Mouse (Mus musculus) liver, adult 2 months (tissue): ENCODE results near the gene Mus81. TPM values are rescaled to one million over a fixed set of nuclear protein-coding genes. Genes with fewer than 3 reads are reported as not detected.

ENCODE experiments used
- DNase-seq: peaks from one replicate; pipeline ENCODE4 v3.0.0-alpha.2; 2011; ENCODE audit warnings: low read depth, low spot score; ENCODE audit errors: extremely low read depth
- H3K27ac ChIP-seq: fragments of 200-500 bp; replicated peaks from 2 replicates; pipeline ENCODE4 v1.5.1; 2012; ENCODE audit warnings: low read depth, mild to moderate bottlenecking, control low read depth, inconsistent platforms, low read length; ENCODE audit not compliant: insufficient read depth
- H3K27me3 ChIP-seq: fragments of 200-500 bp; 2 replicates; pipeline ENCODE4 v1.6.1; 2012; ENCODE audit warnings: mild to moderate bottlenecking, moderate library complexity, low read length, inconsistent platforms; ENCODE audit not compliant: control insufficient read depth, insufficient read depth
- H3K36me3 ChIP-seq: fragments of 200-500 bp; 2 replicates; pipeline ENCODE4 v1.6.1; 2012; ENCODE audit warnings: low read length, inconsistent platforms; ENCODE audit not compliant: control insufficient read depth, insufficient read depth
- H3K4me1 ChIP-seq: fragments of 200-500 bp; 2 replicates; pipeline ENCODE4 v1.6.1; 2011; ENCODE audit warnings: low read length; ENCODE audit not compliant: control insufficient read depth, insufficient read depth
- H3K4me3 ChIP-seq: fragments of 200-500 bp; 2 replicates; pipeline ENCODE4 v1.5.1; 2011; ENCODE audit warnings: low read depth, mild to moderate bottlenecking, control low read depth, low read length, moderate library complexity; ENCODE audit not compliant: insufficient read depth
- H3K79me2 ChIP-seq: fragments of 200-500 bp; 2 replicates; pipeline ENCODE4 v1.6.1; 2012; ENCODE audit warnings: inconsistent platforms, mild to moderate bottlenecking, low read length, moderate library complexity; ENCODE audit not compliant: control insufficient read depth, insufficient read depth
- H3K9ac ChIP-seq: fragments of 200-500 bp; 2 replicates; pipeline ENCODE4 v1.6.1; 2012; ENCODE audit warnings: low read depth, mild to moderate bottlenecking, control low read depth, inconsistent platforms, low read length
- CTCF ChIP-seq: fragments of 200-500 bp; IDR thresholded peaks from 2 replicates; pipeline ENCODE4 v1.5.1; 2011; ENCODE audit warnings: low read depth, low read length, control low read depth
- POLR2A ChIP-seq: fragments of 200-500 bp; IDR thresholded peaks from 2 replicates; pipeline ENCODE4 v1.6.1; 2011; ENCODE audit warnings: low read length, control low read depth; ENCODE audit not compliant: insufficient read depth; ENCODE audit errors: extremely low read depth
- WGBS: fragments of 180-500 bp; shearing (Covaris S2); methylation state at CpG from one replicate; pipeline ENCODE4 v1.1.7; 2018; 5-methylcytosine and 5-hydroxymethylcytosine counted together
- polyA plus RNA-seq: library from polyadenylated mRNA; depleted of rRNA; stranded (reverse); fragments of >200 nt; gene quantifications from 2 replicates; pipeline ENCODE4 v1.2.3, GENCODE M21; 2012; rRNA removed
- total RNA-seq: library from RNA; depleted of rRNA; stranded (reverse); fragments of >200 nt; gene quantifications from 2 replicates; pipeline ENCODE4 v1.2.3, GENCODE M21; 2014; rRNA removed

The Mus81 gene
- total RNA-seq, result 8.1 and 10.9 TPM in 2 replicates
- polyA plus RNA-seq, result 21.2 and 22.9 TPM in 2 replicates

GRCm38 (mm10) chr19:5487768-5488550 lies at the start of gene Mus81:
Gene Mus81 (minus strand): TSS chr19:5488402.
- Histone ChIP-seq H3K79me2 (peaks cover 4% of the 10 kb centered on the region; the same call in 1 of the 2 replicates), H3K27ac (peak within 1 kb of the TSS; percentile 95), H3K9ac (peak within 1 kb of the TSS; percentile 76), H3K4me1 (peaks cover 7% of the 10 kb centered on the region; the same call in 1 of the 2 replicates), H3K27me3 (no peaks in the 10 kb centered on the region), H3K36me3 (peaks cover 4% of the 10 kb centered on the region; the same call in 1 of the 2 replicates), H3K4me3 (peak within 1 kb of the TSS; percentile 66)
- under 1% methylated on average over 39 of the region's 39 CpGs for WGBS
- peak; percentile 91 for TF ChIP-seq CTCF
- peak; percentile 57; the same call in 1 of the 2 replicates for TF ChIP-seq POLR2A
- DNase-seq, result peak; percentile 92

DNA sequence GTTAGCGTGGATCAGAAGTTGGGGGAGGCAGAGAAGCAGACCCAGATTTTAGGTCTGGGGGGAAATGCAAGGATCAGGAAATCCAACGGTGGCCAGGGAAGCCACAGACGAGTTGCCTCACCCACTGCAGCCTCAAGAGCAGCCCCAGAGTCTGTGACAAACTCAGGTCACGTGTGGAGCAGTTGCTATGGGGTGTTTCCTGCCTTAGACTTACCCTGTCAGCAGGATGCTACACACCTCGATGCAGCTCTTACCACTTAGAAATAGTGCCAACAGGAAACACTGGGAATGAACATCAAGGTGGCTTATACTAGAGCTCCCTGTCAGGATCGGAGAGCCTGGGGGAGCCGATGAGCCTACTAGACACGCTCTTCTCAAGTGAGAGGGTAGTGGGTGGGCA lies 44.3 kb upstream of the Mus81 start:
- Histone ChIP-seq H3K79me2 (0 out of 2 replicates have a peak, but pooled peaks cover 3% of the 10 kb centered on the region), H3K9ac (no peak overlapping the region), H3K4me3 (no peak overlapping the region), H3K27me3 (no peaks in the 10 kb centered on the region), H3K27ac (no peak overlapping the region), H3K36me3 (no peaks in the 10 kb centered on the region), H3K4me1 (peaks cover 3% of the 10 kb centered on the region; the same call in 1 of the 2 replicates)
- 79% methylated on average over 8 of the region's 8 CpGs for WGBS
- DNase-seq, result no peak
- TF ChIP-seq CTCF (no peak), POLR2A (no peak)

- H3K79me2 ChIP-seq, result 0 out of 2 replicates have a peak, but pooled peaks cover 3% of the 10 kb centered on the region
- H3K4me1 ChIP-seq, result peaks cover 3% of the 10 kb centered on the region; the same call in 1 of the 2 replicates
- no peaks in the 10 kb centered on the region for H3K36me3 ChIP-seq
- no peaks in the 10 kb centered on the region for H3K27me3 ChIP-seq
- no peak for DNase-seq
- H3K4me3 ChIP-seq, result no peak overlapping the region
- TF ChIP-seq POLR2A (no peak), CTCF (no peak)
- 46% methylated on average over 7 of the region's 7 CpGs for WGBS
- no peak overlapping the region for H3K9ac ChIP-seq
- H3K27ac ChIP-seq, result no peak overlapping the region
Measured at GRCm38 (mm10) chr19:5530138-5530524, 41.9 kb upstream of the Mus81 start.

DNA sequence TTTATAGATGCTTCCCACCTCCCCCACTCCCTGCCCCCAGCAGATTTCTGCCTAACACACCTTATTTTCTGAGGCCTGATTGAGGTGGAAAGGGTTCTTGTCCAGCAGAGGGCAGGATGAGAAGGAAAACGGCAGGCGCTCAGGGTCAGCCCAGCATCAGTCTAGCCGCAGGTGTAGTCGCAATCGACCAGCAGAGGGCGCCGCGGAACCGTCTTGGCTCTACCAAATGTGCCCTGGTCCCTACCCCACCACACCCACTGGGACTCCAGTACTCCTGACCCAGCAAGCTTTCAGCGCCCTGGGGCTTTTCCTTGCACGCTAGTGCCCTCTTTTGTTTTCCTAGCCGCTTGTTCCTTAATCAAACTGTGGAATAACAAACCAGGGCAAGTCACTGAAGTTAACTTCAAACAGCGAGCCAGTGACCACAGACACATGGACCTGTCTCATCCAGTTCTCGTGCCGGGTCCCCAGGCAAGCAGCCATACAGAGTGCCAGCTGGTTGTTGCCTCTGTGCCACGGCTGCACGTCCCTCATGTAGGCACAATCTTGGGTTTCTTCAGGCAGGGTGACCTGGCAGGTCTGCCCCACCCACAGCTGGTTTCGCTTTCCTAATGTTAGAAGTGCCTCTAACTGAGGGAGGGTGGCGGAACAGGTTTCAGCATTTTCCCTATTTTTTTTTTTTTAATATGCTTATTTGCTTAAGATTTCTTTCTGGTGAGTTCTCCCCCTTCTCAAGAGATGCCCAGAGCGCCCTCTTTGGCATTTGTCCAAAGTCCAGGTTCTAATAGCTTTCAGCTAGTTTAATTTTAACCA lies 41.3 kb upstream of the Mus81 start:
- TF ChIP-seq CTCF (peak; percentile 99), POLR2A (no peak)
- no peak overlapping the region for H3K27ac ChIP-seq
- DNase-seq, result peak; percentile 80
- no peaks in the 10 kb centered on the region for H3K36me3 ChIP-seq
- peak overlapping the region; percentile 45; the same call in 1 of the 2 replicates for H3K4me3 ChIP-seq
- 9% methylated on average over 20 of the region's 20 CpGs for WGBS
- 0 out of 2 replicates have a peak, but pooled peaks cover 3% of the 10 kb centered on the region for H3K79me2 ChIP-seq
- peaks cover 3% of the 10 kb centered on the region; the same call in 1 of the 2 replicates for H3K4me1 ChIP-seq
- no peaks in the 10 kb centered on the region for H3K27me3 ChIP-seq
- peak overlapping the region; percentile 24; the same call in 1 of the 2 replicates for H3K9ac ChIP-seq

DNA sequence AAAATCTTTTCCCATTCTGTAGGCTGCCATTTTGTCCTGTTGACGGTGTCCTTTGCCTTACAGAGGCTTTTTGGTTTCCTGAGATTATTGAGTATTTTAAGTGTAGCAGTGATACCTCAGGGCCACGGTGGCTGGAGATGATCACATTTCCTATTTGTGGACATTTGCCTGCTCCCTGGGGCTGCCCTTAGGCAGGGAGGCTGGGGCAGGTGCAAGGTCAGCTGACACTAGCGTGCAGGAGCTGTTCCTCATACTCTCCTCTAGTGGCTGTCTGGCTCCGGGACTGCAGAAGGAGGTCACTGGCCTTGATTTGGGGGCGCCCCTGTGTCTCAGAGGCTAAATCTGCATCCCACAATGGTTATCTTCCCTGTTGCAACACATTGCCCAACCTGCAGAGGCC lies 37.0 kb upstream of the Mus81 start:
- Histone ChIP-seq H3K79me2 (no peaks in the 10 kb centered on the region), H3K9ac (no peak overlapping the region), H3K27ac (no peak overlapping the region), H3K4me1 (peaks cover 3% of the 10 kb centered on the region; the same call in 1 of the 2 replicates), H3K36me3 (no peaks in the 10 kb centered on the region), H3K4me3 (no peak overlapping the region), H3K27me3 (no peaks in the 10 kb centered on the region)
- DNase-seq, result no peak
- TF ChIP-seq POLR2A, result no peak
- TF ChIP-seq CTCF, result no peak
- 83% methylated on average over 5 of the region's 5 CpGs for WGBS
